11 mouse cellular contexts compared by ENCODE assay signal in genomic region chr1:74047311-74047710, GRCm38 (mm10).
DNase-seq lines count a peak whose midpoint lies in the region; ATAC-seq and TF ChIP-seq lines count a peak whose summit lies in the region.
"Had no signal": no experiment of that assay in that cellular context is flagged by ENCODE, and none has a peak within 500 bp of the region (broad histone marks: within the 10 kb centered on the region; RNA-seq: fewer than 3 reads in every experiment).

No protein-coding gene starts in this region.

- no peaks in the 10 kb centered on the region for H3K27me3 ChIP-seq in liver, adult 2 months (ENCODE audit: control insufficient read depth, insufficient read depth, low read length)
- no peaks in the 10 kb centered on the region for H3K27me3 ChIP-seq in liver, postnatal 0 days (ENCODE audit: insufficient read depth, low read length)

- peaks cover 33% of the 10 kb centered on the region for H3K4me1 ChIP-seq in liver, adult 2 months (ENCODE audit: control insufficient read depth, insufficient read depth, low read length)
- H3K4me1 ChIP-seq in liver, postnatal 0 days (ENCODE audit: insufficient read depth) = peaks cover 21% of the 10 kb centered on the region

- H3K4me3 ChIP-seq in liver, adult 2 months (ENCODE audit: insufficient read depth, low read depth, low read length) = no peak overlapping the region
- H3K4me3 ChIP-seq in liver, postnatal 0 days (ENCODE audit: low read depth, low read length) = no peak overlapping the region

- no peak for DNase-seq in liver, adult 2 months (ENCODE audit: extremely low read depth, low read depth, low spot score)
- no peak for DNase-seq in liver, postnatal 0 days
- peak; percentile 51 for DNase-seq in heart, postnatal 4 days
- peak; percentile 91 to 96 for DNase-seq in kidney, postnatal 36 days
- peak; percentile 64 for DNase-seq in testis, postnatal 14 days (ENCODE audit: low spot score)
- DNase-seq in cerebellum, postnatal 36 days = no peak
- DNase-seq in cerebellum, adult 11-12 months = no peak
- DNase-seq: cerebellum, adult 9-11 months; layer of hippocampus, postnatal 36 days; liver had no signal

- H3K36me3 ChIP-seq in liver, adult 2 months (ENCODE audit: control insufficient read depth, insufficient read depth, low read length) = no peaks in the 10 kb centered on the region; the same call in 1 of the 2 replicates
- no peaks in the 10 kb centered on the region for H3K36me3 ChIP-seq in liver, postnatal 0 days (replicated peaks; ENCODE audit: insufficient read depth, low read length)

- WGBS in liver, adult 2 months = 18% methylated on average over 2 of the region's 2 CpGs
- WGBS in liver, postnatal 0 days (ENCODE audit: insufficient replicate concordance) = 34% methylated on average over 2 of the region's 2 CpGs

- TF ChIP-seq POLR2A in liver, adult 2 months (IDR thresholded peaks at IDR 0.05; ENCODE audit: extremely low read depth, insufficient read depth, low read length) = no peak

- peak overlapping the region; percentile 64 for H3K27ac ChIP-seq in liver, adult 2 months (replicated peaks; ENCODE audit: insufficient read depth, low read depth, low read length)
- no peak overlapping the region for H3K27ac ChIP-seq in liver, postnatal 0 days (ENCODE audit: low read depth)

- H3K9ac ChIP-seq in liver, adult 2 months (ENCODE audit: low read depth, low read length) = no peak overlapping the region
- no peak overlapping the region for H3K9ac ChIP-seq in liver, postnatal 0 days (replicated peaks)

- peaks cover 39% of the 10 kb centered on the region for H3K79me2 ChIP-seq in liver, adult 2 months (ENCODE audit: control insufficient read depth, insufficient read depth, low read length)

- no peak overlapping the region for H3K4me2 ChIP-seq in liver, postnatal 0 days (ENCODE audit: low read depth, low read length)

- TF ChIP-seq EP300 in liver, postnatal 0 days (IDR thresholded peaks at IDR 0.05; ENCODE audit: low read depth) = no peak

- ATAC-seq in liver, postnatal 0 days = no peak
- ATAC-seq: forebrain, embryonic 16.5 days had no signal

- no peaks in the 10 kb centered on the region for H3K9me3 ChIP-seq in liver, postnatal 0 days (ENCODE audit: low read length)

- no peak for TF ChIP-seq CTCF in liver, adult 2 months (IDR thresholded peaks at IDR 0.05; ENCODE audit: low read depth, low read length)
- no peak for TF ChIP-seq CTCF in liver, postnatal 0 days (IDR thresholded peaks at IDR 0.05; ENCODE audit: low read depth)

Comparison
In these comparisons a context has a peak if more than half of its experiments do, and no peak if none do; other contexts are left out.
1. DNase-seq: peak in heart, postnatal 4 days (single experiment), kidney, postnatal 36 days (2 of 2) and testis, postnatal 14 days (single experiment); none in liver, adult 2 months (single experiment), liver, postnatal 0 days (single experiment), cerebellum, postnatal 36 days (0 of 2) and cerebellum, adult 11-12 months (single experiment).